Mouse (Mus musculus): Measurements from ENCODE around the gene Zfp74.

Gene Zfp74

GRCm38 (mm10) chr7:29943720-29944119 lies 10.2 kb downstream of the Zfp74 start:
- DNase-seq: no peak

- DNase-seq: no peak
Observed at GRCm38 (mm10) chr7:29942740-29943139, 11.1 kb downstream of the Zfp74 start.

- DNase-seq: no peak
Observed at GRCm38 (mm10) chr7:29941027-29941426, 12.9 kb downstream of the Zfp74 start.

GRCm38 (mm10) chr7:29938856-29939255 lies 15.0 kb downstream of the Zfp74 start:
- no peak for DNase-seq

GRCm38 (mm10) chr7:29922780-29923179 lies 31.1 kb downstream of the Zfp74 start:
- no peak for DNase-seq

GRCm38 (mm10) chr7:29921439-29922093 lies 32.3 kb downstream of the Zfp74 start:
- no peak for DNase-seq

GRCm38 (mm10) chr7:29918062-29918453 lies 35.8 kb downstream of the Zfp74 start:
- no peak for DNase-seq

- DNase-seq: no peak
Observed at GRCm38 (mm10) chr7:29917371-29918061, 36.4 kb downstream of the Zfp74 start.

- no peak for DNase-seq
Observed at GRCm38 (mm10) chr7:29912172-29912571, 41.7 kb downstream of the Zfp74 start.

GRCm38 (mm10) chr7:29910252-29910651 lies 43.6 kb downstream of the Zfp74 start:
- no peak for DNase-seq

GRCm38 (mm10) chr7:29908130-29908950 lies 45.5 kb downstream of the Zfp74 start, which contains the start of gene Zfp383:
Gene Zfp383 (plus strand): TSS chr7:29908223.
- peak; percentile 83 to 87 for DNase-seq

- no peak for DNase-seq
Observed at GRCm38 (mm10) chr7:29907206-29907605, 46.7 kb downstream of the Zfp74 start.

GRCm38 (mm10) chr7:29906682-29907058 lies 47.2 kb downstream of the Zfp74 start:
- peak in 1 of 2 experiments; percentile 18 for DNase-seq

GRCm38 (mm10) chr7:29905966-29906681 lies 47.8 kb downstream of the Zfp74 start, which contains the start of gene Zfp27:
Gene Zfp27 (minus strand): TSS chr7:29906572.
- DNase-seq: peak; percentile 76 to 82

GRCm38 (mm10) chr7:29904101-29904500 lies 49.8 kb downstream of the Zfp74 start:
- no peak for DNase-seq

- no peak for DNase-seq
Observed at GRCm38 (mm10) chr7:29898351-29898750, 55.5 kb downstream of the Zfp74 start.

GRCm38 (mm10) chr7:29892756-29893155 lies 61.1 kb downstream of the Zfp74 start:
- no peak for DNase-seq

GRCm38 (mm10) chr7:29890501-29890900 lies 63.4 kb downstream of the Zfp74 start:
- no peak for DNase-seq

GRCm38 (mm10) chr7:29880916-29881315 lies 73.0 kb downstream of the Zfp74 start:
- DNase-seq: no peak
